Mouse (Mus musculus) adipocyte (in vitro differentiated cells): Measurements from ENCODE around the gene Etl4.
"Not testable (repeated sequence)": the region's sequence is repeated elsewhere in the genome, so short reads cannot be mapped to it uniquely, and the experiment has no call there.

ENCODE experiments used
- DNase-seq: peaks from one replicate; pipeline ENCODE4 v3.0.0-alpha.2; 2016; ENCODE audit warnings: low spot score

Etl4 gene

DNA sequence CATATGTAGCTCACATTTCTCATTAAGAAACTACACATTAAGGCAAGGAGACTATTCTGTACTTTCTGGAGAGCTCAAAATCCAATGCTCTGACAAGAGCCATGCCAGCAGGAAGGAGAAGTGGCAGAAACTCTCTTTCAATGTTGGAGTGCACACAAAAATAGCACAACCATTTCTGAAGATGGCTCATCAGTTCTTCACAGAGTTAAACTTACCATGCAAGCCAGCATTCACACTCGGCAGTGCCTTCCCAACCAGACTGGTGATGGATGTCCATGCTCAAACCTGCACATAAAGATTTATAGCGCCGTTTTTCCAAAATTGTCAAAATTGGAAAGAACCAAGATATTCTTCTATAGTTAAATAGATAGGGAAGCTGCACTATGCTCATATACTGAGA lies 392.9 kb downstream of the Etl4 start:
- DNase-seq = no peak

GRCm38 (mm10) chr2:20324954-20325353 lies 415.4 kb downstream of the Etl4 start:
- DNase-seq = no peak

DNA sequence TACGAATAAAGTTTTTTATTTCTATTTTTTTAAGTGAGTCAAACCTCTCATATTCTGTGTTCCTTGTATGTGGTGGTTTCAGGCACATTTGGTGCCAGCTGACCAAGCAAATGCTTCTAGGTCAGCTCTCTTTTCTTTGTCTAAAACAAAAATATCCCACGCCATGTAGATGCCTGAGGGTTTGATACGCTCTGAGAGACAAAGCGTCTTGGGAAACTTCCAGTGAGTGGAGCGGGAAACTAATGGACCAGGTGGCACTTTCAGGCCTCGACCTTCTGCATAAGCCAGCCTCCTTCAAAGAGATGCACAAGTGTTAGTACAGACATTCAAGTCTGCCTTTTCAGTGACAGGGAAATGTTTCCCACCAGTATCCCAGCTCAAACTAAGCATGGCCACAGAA lies 426.6 kb downstream of the Etl4 start:
- DNase-seq = no peak

- no peak for DNase-seq
Observed at GRCm38 (mm10) chr2:20339016-20339734, 429.6 kb downstream of the Etl4 start.

GRCm38 (mm10) chr2:20339919-20340318 lies 430.3 kb downstream of the Etl4 start:
- no peak for DNase-seq

- DNase-seq = no peak
Observed at GRCm38 (mm10) chr2:20346873-20347272, 437.3 kb downstream of the Etl4 start.

DNA sequence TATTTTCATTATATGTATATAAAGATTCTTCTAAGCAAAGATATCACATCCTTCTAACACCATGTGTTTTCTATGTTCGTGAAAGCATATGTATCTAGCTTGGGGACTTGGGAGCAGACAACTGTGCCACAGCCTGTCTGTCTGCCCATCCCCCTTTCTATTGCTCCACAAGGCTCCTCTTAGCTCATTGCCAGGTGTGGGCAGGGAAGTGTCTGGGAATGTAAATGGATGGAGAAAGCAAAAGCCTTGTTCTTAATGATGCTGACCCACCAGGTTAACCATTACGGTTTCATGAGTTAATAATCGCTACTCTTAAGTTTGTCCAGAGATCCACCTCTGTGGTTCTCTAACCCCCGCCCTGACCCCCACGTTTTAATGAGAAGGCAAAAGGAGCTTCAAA lies 439.7 kb downstream of the Etl4 start:
- DNase-seq = no peak

DNA sequence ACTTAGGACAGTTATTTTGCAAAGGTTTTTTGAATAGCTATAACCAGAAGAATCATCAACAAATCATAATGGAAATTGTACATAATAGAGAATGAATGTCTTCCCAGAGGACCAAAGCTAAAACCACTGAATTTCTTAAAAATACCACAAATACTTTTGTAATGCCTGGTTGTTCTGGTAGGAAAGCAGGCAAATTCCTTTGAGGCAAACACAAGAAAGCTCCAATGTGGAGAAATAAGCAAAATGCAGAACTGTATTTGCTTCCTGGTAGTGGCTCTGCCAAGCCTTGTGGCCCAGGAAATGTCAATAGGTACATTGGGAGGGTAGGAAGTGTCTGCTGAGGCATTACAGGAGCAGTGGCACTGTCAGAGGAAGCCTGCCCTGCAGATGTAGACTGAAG lies 443.2 kb downstream of the Etl4 start:
- no peak for DNase-seq

GRCm38 (mm10) chr2:20377026-20377425 lies 467.4 kb downstream of the Etl4 start:
- DNase-seq = no peak

DNA sequence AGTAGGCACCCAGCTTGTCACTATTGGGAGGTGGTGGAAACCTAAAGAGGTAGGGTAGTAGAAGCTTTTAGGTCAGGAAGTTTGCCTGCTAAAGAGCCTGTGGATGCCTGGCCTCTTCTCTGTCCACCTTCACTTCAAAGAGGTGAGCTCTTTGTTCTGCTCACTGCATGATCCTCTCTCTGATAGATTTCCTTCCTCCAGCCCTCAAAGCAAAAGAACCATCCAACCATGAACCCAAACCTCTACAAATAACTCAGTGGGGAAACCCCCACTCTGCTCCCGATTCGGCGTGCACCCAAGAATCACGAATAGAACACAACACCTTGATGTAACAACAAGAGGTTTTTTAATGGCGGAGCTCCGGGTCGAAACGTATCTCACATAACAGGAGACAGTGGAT lies 471.3 kb downstream of the Etl4 start:
- not testable (repeated sequence) for DNase-seq

DNA sequence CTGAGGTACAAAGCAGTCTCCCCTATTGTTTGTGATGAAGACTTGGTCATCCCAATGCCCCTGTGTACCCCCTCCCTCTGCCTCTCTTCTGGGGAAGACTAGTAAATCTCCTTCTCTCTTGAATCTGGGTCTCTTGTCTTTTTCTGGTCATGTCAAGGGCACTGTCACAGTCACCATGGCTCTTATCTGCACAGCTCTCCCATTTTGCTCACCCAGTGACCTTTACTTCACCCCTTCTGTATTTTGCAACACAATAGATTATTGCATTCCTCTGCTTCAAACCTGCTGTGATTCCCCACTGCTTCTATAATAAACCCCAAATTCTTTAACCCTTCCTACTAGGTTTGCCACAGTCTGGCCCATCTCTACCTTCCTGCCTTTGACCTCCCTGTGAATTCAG lies 484.5 kb downstream of the Etl4 start:
- DNase-seq = no peak

DNA sequence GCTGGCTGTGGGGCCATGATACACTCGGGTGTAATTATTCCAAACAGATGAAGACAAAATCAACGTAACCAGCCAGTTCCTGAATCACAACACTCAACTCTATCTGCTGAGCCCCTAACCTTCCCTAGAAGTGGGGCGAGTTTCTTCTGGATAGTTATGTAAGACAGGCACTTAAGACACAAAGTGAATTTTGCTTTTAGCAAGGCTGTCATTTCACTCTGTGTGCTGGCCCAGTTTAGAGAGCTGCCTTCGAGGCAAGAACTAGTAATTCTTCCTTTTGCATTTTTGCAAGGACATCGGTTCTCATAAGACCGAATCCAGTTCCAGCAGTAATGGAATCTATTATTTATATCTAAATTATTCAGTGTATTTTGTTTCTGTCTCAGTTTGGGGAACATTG lies 487.4 kb downstream of the Etl4 start:
- no peak for DNase-seq

- DNase-seq = no peak
Observed at GRCm38 (mm10) chr2:20400556-20400955, 491.0 kb downstream of the Etl4 start.

DNA sequence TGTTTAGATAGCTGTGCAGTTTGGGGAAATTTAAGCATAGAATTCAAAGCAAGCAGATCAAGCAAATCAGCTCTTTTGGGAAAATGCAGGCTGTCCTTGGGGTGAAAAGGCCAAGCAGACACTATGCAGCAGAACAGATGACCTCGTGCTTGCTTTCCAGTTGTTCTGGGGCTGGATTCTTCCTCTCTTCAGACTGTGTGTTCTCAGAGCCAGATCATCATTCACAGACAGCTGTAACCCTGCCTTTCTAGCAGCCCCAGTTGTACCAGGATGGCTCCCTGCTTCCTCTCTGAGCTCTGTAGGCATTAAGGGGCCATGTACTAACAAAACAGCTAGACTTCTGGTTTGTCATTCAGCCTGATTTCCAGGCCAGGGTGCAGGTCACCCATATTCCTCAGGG lies 494.8 kb downstream of the Etl4 start:
- DNase-seq = no peak

DNA sequence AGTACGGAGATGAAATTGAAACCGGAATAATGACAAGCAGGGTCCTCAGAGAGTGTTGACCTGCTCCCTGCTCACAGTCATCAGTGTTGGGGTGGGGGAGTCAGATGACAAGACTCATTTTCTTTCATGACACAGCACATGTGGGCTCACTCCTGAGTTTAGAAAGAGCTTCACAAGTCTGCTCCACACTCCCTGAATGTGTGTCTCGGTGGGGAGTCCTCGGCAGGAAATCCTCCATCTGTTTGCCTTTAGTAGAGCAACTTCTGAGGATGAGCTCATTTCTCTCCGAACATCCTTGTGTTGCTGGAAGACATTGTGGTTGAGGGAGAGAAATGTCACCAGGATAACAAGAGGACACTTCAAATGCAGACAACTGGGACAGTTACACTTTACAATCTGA lies 497.5 kb downstream of the Etl4 start:
- DNase-seq = no peak

DNA sequence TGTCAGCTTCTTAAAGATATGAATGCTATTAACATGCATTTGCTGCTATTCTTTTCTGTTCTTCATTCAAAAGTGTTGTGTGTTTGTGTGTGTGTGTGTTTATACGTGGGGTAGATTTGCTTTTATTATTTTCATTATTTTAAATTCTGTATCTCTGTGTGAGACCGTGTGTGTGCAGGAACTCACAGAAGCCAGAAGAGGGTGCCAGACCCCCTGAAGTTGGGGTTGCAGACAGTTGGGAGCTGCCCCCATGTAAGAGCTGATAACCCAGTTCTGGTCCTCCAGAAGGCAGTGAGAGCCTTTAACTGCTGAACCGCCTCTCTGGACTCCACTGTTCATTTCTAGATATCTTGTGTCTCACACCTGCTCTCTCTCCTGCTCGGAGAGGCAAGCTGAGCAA lies 505.3 kb downstream of the Etl4 start:
- DNase-seq = no peak

- no peak for DNase-seq
Observed at GRCm38 (mm10) chr2:20416934-20417614, 507.5 kb downstream of the Etl4 start.

- no peak for DNase-seq
Observed at GRCm38 (mm10) chr2:20417998-20418397, 508.4 kb downstream of the Etl4 start.

DNA sequence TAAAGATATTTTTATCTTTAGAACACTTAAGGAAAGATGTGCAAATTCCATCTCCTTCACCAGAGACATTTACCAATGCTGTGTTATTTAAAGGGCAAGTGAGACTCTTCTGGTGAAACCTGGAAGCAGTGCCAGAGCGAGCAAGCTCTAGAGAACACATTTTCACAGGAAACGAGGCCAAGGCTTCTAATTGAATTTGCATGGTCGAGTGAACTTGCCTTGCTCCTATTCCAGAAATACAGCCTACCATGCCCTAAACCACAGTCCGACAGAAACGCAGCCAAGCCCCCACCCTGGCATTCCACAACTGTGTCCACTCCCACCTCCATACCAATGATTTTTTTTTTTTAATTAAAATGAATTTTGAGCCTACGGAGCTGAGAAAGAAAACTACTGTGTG lies 510.4 kb downstream of the Etl4 start:
- no peak for DNase-seq

DNA sequence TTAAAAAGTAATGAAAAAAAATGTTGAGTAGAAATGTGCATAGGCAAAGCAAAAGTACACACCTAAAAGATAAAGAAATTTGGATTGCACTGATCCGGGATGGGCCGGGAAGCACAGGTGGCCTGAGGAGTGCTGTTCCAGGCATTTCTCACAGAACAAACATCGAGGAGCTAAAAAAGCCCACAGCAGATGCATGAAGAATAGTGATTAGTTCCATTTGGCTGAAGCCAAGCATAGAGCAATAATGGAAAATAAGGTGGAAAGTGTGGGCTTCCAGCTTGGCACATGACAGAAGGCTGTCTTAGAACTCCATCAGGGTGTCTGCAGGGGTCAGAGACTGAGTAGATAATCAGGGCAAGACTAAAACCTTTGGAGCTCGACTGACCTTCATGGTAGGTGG lies 512.7 kb downstream of the Etl4 start:
- DNase-seq = no peak

DNA sequence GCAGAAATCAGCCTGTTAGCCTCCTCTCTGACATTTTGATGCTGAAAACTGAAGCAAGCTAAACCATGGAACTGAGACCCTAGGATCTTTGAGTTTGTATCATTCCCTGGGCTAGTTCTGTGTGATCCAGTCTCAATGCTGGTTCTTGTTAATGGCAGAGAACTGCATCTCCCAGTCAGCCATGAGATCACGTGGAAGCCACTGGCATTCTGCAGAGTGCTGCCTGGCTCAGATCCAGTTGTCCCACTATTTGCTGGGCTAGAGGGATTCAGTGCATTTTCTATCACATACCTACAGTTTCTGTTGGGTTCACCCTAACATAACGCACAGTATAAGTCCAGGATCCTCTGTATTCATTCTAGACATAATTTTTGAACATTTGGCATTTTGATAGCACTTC lies 524.1 kb downstream of the Etl4 start:
- no peak for DNase-seq

DNA sequence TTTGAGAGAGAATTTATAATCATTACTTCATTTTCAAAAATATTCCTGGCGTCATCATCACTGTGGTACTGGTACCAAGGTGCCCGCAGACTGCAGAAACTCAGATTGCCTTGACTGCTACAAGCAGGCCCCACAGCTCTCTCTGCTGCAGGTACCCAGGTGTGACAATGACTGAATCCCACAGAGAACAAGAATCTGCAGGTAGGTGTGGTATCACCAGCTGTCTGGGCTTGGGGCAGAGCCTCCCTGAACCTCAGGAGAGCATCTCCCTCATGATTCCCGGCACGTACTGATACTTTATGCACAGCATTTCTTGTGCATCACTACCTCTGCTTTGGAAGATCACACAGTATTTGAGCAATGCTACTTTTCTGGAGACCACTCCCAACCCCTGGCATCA lies 526.0 kb downstream of the Etl4 start:
- DNase-seq = no peak

GRCm38 (mm10) chr2:20442731-20443130 lies 533.2 kb downstream of the Etl4 start:
- no peak for DNase-seq
